ENCODE assay signal across 27 mouse cellular contexts in genomic region chr13:114065012-114065411, GRCm38 (mm10).
DNase-seq lines count a peak whose midpoint lies in the region; ATAC-seq lines count a peak whose summit lies in the region.
"Had no signal": no experiment of that assay in that cellular context is flagged by ENCODE, and none has a peak within 500 bp of the region (broad histone marks: within the 10 kb centered on the region; RNA-seq: fewer than 3 reads in every experiment).

No protein-coding gene starts in this region.

- H3K9me3 ChIP-seq in liver, embryonic 11.5 days (ENCODE audit: control insufficient read depth, low read length), result no peaks in the 10 kb centered on the region
- H3K9me3 ChIP-seq in liver, embryonic 12.5 days (replicated peaks), result no peaks in the 10 kb centered on the region
- no peaks in the 10 kb centered on the region for H3K9me3 ChIP-seq in liver, embryonic 15.5 days (replicated peaks)
- H3K9me3 ChIP-seq in midbrain, embryonic 10.5 days (replicated peaks), result no peaks in the 10 kb centered on the region
- H3K9me3 ChIP-seq: embryonic facial prominence, embryonic 10.5 days; embryonic facial prominence, embryonic 13.5 days; forebrain, embryonic 12.5 days; forebrain, embryonic 15.5 days; heart, embryonic 15.5 days; hindbrain, embryonic 10.5 days; hindbrain, embryonic 13.5 days had no signal

- no peaks in the 10 kb centered on the region; the same call in 1 of the 2 replicates for H3K36me3 ChIP-seq in liver, embryonic 11.5 days (ENCODE audit: control insufficient read depth, insufficient read depth, low read length)
- no peaks in the 10 kb centered on the region for H3K36me3 ChIP-seq in liver, embryonic 12.5 days
- H3K36me3 ChIP-seq in liver, embryonic 15.5 days (replicated peaks), result no peaks in the 10 kb centered on the region
- H3K36me3 ChIP-seq in midbrain, embryonic 10.5 days, result no peaks in the 10 kb centered on the region
- H3K36me3 ChIP-seq: embryonic facial prominence, embryonic 10.5 days; embryonic facial prominence, embryonic 13.5 days; forebrain, embryonic 12.5 days; forebrain, embryonic 15.5 days; heart, embryonic 12.5 days; heart, embryonic 15.5 days; hindbrain, embryonic 10.5 days; hindbrain, embryonic 13.5 days had no signal

- no peaks in the 10 kb centered on the region for H3K27me3 ChIP-seq in liver, embryonic 11.5 days (replicated peaks; ENCODE audit: control insufficient read depth, insufficient read depth, low read length)
- H3K27me3 ChIP-seq in liver, embryonic 12.5 days (replicated peaks), result no peaks in the 10 kb centered on the region
- H3K27me3 ChIP-seq in liver, embryonic 15.5 days, result no peaks in the 10 kb centered on the region
- no peaks in the 10 kb centered on the region for H3K27me3 ChIP-seq in midbrain, embryonic 10.5 days (ENCODE audit: low read depth, poor library complexity, severe bottlenecking)
- H3K27me3 ChIP-seq: embryonic facial prominence, embryonic 13.5 days; forebrain, embryonic 12.5 days; forebrain, embryonic 15.5 days; heart, embryonic 12.5 days; heart, embryonic 15.5 days; hindbrain, embryonic 13.5 days had no signal

- 55% methylated on average over 6 of the region's 6 CpGs for WGBS in liver, embryonic 11.5 days
- 67% methylated on average over 6 of the region's 6 CpGs for WGBS in liver, embryonic 12.5 days (ENCODE audit: insufficient replicate concordance)
- 64% methylated on average over 6 of the region's 6 CpGs for WGBS in liver, embryonic 15.5 days (ENCODE audit: insufficient replicate concordance)
- 61% methylated on average over 6 of the region's 6 CpGs for WGBS in midbrain, embryonic 10.5 days

- no peak for DNase-seq in liver, embryonic 11.5 days (ENCODE audit: low spot score)
- DNase-seq in yolk sac, embryonic 10.5 days (ENCODE audit: low spot score), result peak; percentile 56
- no peak for DNase-seq in adrenal gland, postnatal 10 days
- DNase-seq in midbrain, embryonic 10.5 days (ENCODE audit: low spot score), result no peak
- DNase-seq: adrenal gland, adult 2 months; adrenal gland, postnatal 25 days; cerebellum, adult 11-12 months; cerebellum, adult 8-10 months; cerebellum, postnatal 10 days; cerebellum, postnatal 36 days; embryo, embryonic 11 days; gastrocnemius, postnatal 25 days; heart, adult 18-20 months; heart, postnatal 10 days; heart, postnatal 36 days had no signal

- no peak overlapping the region for H3K4me2 ChIP-seq in liver, embryonic 11.5 days
- H3K4me2 ChIP-seq in liver, embryonic 12.5 days, result no peak overlapping the region
- H3K4me2 ChIP-seq in liver, embryonic 15.5 days, result peak overlapping the region; percentile 18; the same call in 1 of the 2 replicates
- H3K4me2 ChIP-seq: embryonic facial prominence, embryonic 13.5 days; forebrain, embryonic 12.5 days; forebrain, embryonic 15.5 days; heart, embryonic 12.5 days; heart, embryonic 15.5 days; hindbrain, embryonic 13.5 days had no signal

- ATAC-seq in liver, embryonic 11.5 days (replicated peaks; ENCODE audit: low FRiP score), result peak; percentile 60
- ATAC-seq in liver, embryonic 12.5 days, result peak; percentile 46
- peak; percentile 44; the same call in 1 of the 2 replicates for ATAC-seq in liver, embryonic 15.5 days (ENCODE audit: insufficient read depth)
- ATAC-seq: CD4-positive, CD25-positive, alpha-beta regulatory T cell, adult 4 months; forebrain, embryonic 15.5 days had no signal

- H3K4me3 ChIP-seq in liver, embryonic 11.5 days (ENCODE audit: low read depth, low read length), result no peak overlapping the region
- no peak overlapping the region for H3K4me3 ChIP-seq in liver, embryonic 12.5 days
- no peak overlapping the region for H3K4me3 ChIP-seq in liver, embryonic 15.5 days (replicated peaks)
- H3K4me3 ChIP-seq in midbrain, embryonic 10.5 days, result no peak overlapping the region
- H3K4me3 ChIP-seq: embryonic facial prominence, embryonic 10.5 days; embryonic facial prominence, embryonic 13.5 days; erythroblast, embryonic 14.5 days; forebrain, embryonic 12.5 days; forebrain, embryonic 15.5 days; heart, embryonic 12.5 days; heart, embryonic 15.5 days; hindbrain, embryonic 10.5 days; hindbrain, embryonic 13.5 days had no signal

- no peaks in the 10 kb centered on the region for H3K4me1 ChIP-seq in liver, embryonic 11.5 days (replicated peaks; ENCODE audit: control insufficient read depth, insufficient read depth, low read length)
- no peaks in the 10 kb centered on the region for H3K4me1 ChIP-seq in liver, embryonic 12.5 days
- H3K4me1 ChIP-seq in liver, embryonic 15.5 days (replicated peaks), result no peaks in the 10 kb centered on the region; the same call in none of the 2 replicates
- H3K4me1 ChIP-seq in midbrain, embryonic 10.5 days, result peaks cover 20% of the 10 kb centered on the region
- H3K4me1 ChIP-seq: embryonic facial prominence, embryonic 13.5 days; forebrain, embryonic 12.5 days; forebrain, embryonic 15.5 days; heart, embryonic 15.5 days; hindbrain, embryonic 10.5 days; hindbrain, embryonic 13.5 days had no signal

- H3K9ac ChIP-seq in liver, embryonic 11.5 days (ENCODE audit: low read depth, low read length), result no peak overlapping the region
- no peak overlapping the region for H3K9ac ChIP-seq in liver, embryonic 12.5 days
- no peak overlapping the region for H3K9ac ChIP-seq in liver, embryonic 15.5 days
- H3K9ac ChIP-seq: embryonic facial prominence, embryonic 13.5 days; forebrain, embryonic 12.5 days; forebrain, embryonic 15.5 days; heart, embryonic 12.5 days; heart, embryonic 15.5 days; hindbrain, embryonic 13.5 days had no signal

- 0 out of 2 replicates have a peak overlapping the region, but pooled peaks have one; percentile 38 for H3K27ac ChIP-seq in liver, embryonic 11.5 days (ENCODE audit: low read depth, low read length)
- H3K27ac ChIP-seq in liver, embryonic 12.5 days, result no peak overlapping the region
- peak overlapping the region; percentile 42; the same call in 1 of the 2 replicates for H3K27ac ChIP-seq in liver, embryonic 15.5 days (replicated peaks)
- H3K27ac ChIP-seq in midbrain, embryonic 10.5 days (replicated peaks), result no peak overlapping the region
- H3K27ac ChIP-seq: embryonic facial prominence, embryonic 10.5 days; embryonic facial prominence, embryonic 13.5 days; forebrain, embryonic 12.5 days; forebrain, embryonic 15.5 days; heart, embryonic 15.5 days; hindbrain, embryonic 10.5 days; hindbrain, embryonic 13.5 days had no signal

Comparison
In these comparisons a context has a peak if more than half of its experiments do, and no peak if none do; other contexts are left out.
1. H3K27ac ChIP-seq: peak in liver, embryonic 11.5 days (single experiment) and liver, embryonic 15.5 days (single experiment); none in liver, embryonic 12.5 days (single experiment) and midbrain, embryonic 10.5 days (single experiment).
2. Peak in every context shown above with its lines, with median percentiles within 50 percentile points of each other: ATAC-seq.